Mouse (Mus musculus) MEL-GATA-1-ER (cell line): ENCODE measurements around the gene Eif2b3.

ENCODE experiments used
- DNase-seq: peaks from one replicate; pipeline ENCODE4 v3.0.0-alpha.2; 2012; ENCODE audit warnings: low read depth; ENCODE audit errors: extremely low read depth

Gene Eif2b3

GRCm38 (mm10) chr4:117122209-117122608, 103.0 kb downstream of the Eif2b3 start:
- DNase-seq, result no peak

DNA sequence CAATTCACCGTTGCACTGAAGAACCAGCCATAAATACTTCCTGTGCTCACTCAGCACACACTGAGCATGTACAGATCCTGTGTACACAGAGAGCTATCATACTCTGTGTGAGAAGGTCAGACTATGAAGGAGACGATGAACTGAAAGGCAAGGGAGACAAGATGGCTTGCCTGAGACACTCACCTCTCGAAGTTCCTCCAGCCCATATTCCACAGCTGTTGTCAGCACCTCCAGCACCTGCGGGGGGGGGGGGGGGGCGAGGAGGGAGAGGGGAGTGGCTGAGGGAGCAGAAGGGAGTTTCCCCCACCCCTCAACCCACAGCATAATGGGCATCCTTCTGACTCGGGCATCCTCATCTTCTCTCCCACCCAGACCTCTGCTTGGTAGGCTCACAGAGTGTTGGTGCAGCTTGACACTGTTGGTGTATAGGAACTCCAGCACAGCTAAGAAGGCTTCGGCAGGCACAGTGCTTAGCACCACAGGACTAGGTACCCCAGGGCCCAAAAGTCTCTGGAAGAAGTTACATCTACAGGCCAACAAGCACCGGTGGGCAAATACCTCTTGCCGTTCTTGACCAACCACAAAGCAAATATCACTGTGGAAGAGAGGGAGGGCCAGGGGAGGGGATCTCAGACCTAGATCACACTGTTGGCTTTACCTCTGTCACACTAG, 104.5 kb downstream of the Eif2b3 start:
- DNase-seq, result no peak

DNA sequence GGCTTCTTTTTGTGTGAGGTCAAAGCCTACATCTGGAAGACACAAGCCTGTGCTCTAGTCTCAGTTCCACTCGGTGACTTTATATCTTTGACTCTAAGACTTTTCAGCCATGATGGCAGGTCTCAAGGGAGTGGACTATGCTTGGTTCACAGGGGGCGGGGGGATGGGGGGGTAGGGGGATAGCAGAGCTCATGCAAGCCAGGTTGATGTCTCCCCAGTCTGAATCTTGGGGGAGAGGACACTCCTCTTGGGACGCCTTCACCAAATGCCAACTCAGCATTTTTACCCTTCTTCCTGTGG, 105.0 kb downstream of the Eif2b3 start:
- DNase-seq, result no peak

GRCm38 (mm10) chr4:117124518-117125347, 105.5 kb downstream of the Eif2b3 start:
- peak; percentile 98 for DNase-seq

- DNase-seq, result no peak
Measured at GRCm38 (mm10) chr4:117125348-117125909, 106.2 kb downstream of the Eif2b3 start, which contains the start of gene Btbd19. TSS of gene Btbd19 (minus strand) at chr4:117125725.

- DNase-seq, result peak; percentile 77
Measured at GRCm38 (mm10) chr4:117125910-117126674, 106.9 kb downstream of the Eif2b3 start.

DNA sequence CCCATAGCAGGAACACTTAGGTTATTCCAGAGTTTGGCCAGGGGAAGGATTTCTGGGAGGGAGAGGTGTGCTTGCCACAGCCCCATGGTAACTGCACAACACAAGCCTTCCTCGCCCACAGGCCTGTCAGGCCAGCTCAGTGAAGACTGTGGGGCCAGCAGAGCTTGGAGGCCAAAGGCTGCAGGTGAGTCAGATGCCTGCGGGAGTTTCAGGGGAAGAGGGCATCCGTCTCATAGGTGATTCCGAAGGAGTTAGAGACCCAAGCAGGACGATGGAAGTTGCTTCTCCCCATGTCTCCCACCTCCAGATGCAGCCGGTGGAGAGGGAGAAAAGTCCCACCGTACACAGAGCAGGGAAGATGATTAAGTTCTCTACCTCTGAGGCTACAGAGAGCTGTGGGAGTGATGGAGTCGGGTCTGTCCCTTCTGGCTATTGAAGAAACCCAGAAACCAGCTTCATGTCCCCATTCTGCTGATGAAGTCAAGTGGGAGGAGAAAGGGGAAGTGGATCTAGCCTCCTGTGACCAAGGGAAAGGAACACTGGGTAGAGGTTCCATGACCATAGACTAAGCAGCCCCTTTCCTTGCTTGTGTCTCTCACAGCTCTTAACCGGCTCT, 107.6 kb downstream of the Eif2b3 start, which contains the start of gene Tctex1d4:
Gene Tctex1d4, plus strand, starts transcription at position 120 of the 616 bp plus-strand sequence.
- DNase-seq, result no peak

- DNase-seq, result no peak
Measured at GRCm38 (mm10) chr4:117127991-117128686, 108.9 kb downstream of the Eif2b3 start.

DNA sequence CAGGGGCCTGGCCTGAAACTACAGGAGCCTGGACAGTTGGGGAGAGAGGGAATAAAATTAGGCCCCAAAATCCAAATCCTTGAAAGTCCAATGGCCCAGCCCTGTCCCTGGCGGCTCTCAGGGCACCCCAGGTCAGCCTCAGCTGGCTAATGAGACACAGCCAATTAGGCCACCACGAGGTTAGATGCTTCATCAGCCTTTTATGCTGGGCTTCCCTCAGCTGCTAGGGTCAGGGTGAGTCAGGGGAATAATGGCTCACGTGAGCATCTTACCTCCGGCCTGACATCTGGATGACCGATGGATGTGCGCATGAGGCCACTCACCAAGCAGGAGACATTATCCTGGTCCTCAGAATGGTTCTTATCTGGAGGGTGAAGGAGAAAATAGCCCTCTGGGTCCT, 111.6 kb downstream of the Eif2b3 start:
- DNase-seq, result no peak

GRCm38 (mm10) chr4:117131198-117131597, 112.0 kb downstream of the Eif2b3 start:
- DNase-seq, result no peak

- no peak for DNase-seq
Measured at GRCm38 (mm10) chr4:117131890-117132793, 112.9 kb downstream of the Eif2b3 start.

DNA sequence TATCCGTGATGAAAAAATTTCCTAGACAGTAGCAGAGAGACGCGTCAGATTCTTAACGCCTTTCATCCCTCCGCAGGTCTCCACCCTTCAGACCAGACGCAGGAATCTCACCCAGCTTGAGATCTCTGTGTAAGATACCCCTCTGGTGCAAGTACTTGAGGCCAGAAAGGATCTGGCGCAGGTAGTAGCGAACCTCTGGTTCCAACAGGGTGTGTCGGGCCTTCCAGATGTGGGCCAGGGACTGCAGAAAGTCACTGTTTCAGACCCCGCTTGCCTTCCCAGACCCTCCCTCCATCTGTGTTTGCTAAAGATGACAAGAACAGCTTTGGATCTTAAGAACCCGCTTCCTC, 113.6 kb downstream of the Eif2b3 start:
- DNase-seq, result no peak

- DNase-seq, result no peak
Measured at GRCm38 (mm10) chr4:117133366-117133796, 114.2 kb downstream of the Eif2b3 start.

GRCm38 (mm10) chr4:117133817-117134600, 114.8 kb downstream of the Eif2b3 start, which contains the start of gene Plk3:
TSS of gene Plk3 (minus strand) at chr4:117133963.
- peak; percentile 88 for DNase-seq

GRCm38 (mm10) chr4:117134601-117134995, 115.4 kb downstream of the Eif2b3 start:
- DNase-seq, result no peak

- no peak for DNase-seq
Measured at GRCm38 (mm10) chr4:117136034-117136433, 116.8 kb downstream of the Eif2b3 start.
